Mouse (Mus musculus): ENCODE results near the gene Olfr313. TPM values are rescaled to one million over a fixed set of nuclear protein-coding genes. Genes with fewer than 3 reads are reported as not detected.
A peak's percentile ranks its signal among the peaks of the same experiment; 100 is the strongest.

Olfr313 gene
- polyA plus RNA-seq, 1 experiment = not detected

DNA sequence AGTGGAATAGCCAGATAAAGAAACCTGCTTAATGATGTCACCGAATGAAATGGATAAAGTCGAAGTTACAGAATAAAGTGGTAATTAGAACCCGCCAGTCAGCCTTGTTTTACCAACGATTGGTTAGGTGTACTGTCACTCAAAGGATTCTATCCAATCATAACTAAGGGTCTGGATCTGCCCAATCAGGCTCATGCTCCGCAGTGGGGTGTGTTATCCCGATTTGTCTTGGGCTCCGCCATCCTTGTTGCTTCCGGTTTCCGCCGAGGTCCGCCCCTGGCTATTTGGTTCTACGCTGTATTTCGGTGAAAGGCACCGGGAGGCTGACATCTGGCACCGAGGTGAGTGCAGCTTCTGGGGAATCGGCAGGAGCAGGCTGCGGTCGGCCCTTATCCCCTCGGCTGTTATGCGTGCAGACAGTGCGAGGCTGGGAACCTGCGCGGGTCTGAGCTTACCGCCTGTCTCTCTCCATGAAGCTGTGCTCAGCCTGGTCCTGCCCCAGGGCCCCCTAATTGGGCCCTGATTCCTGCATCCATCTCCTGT lies 32.2 kb downstream of the Olfr313 start, which contains the start of gene Gm12258:
Gene Gm12258, plus strand, starts transcription at position 240 of the 543 bp plus-strand sequence.
- H3K4me1 ChIP-seq (ENCODE audit: control insufficient read depth, insufficient read depth, low read length) = peaks cover 5% of the 10 kb centered on the region; the same call in 1 of the 2 replicates
- under 1% methylated on average over 24 of the region's 24 CpGs for WGBS
- peak; percentile 74 for DNase-seq
- TF ChIP-seq POLR2A (IDR thresholded peaks at IDR 0.05; ENCODE audit: borderline replicate concordance, extremely low read depth, low read depth, low read length) (peak; percentile 83; the same call in 1 of the 2 replicates), CTCF (IDR thresholded peaks at IDR 0.05; ENCODE audit: insufficient read depth, low read length) (no peak)
- H3K4me3 ChIP-seq (replicated peaks; ENCODE audit: extremely low read depth, low read depth, low read length) = peak within 1 kb of the TSS; percentile 91

DNA sequence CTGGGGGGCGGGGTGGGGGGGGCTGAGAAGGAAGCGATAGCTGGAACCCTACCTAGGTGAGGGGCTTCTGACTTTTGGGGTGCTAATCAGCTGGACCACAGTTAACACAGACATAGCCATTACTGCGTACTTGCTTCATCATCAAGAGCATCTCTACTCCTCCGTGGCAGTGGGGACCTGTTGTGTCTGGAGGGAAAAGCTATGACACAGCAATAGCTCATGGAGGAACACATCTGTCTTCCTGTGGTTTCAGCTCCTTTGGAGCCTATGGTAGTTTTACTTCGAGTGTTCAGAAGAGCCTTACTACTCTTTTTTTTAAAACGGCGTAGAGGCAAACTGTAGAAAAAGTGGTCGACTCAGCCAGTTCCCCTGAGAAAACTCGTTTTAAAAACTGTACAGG lies 32.8 kb downstream of the Olfr313 start:
- Histone ChIP-seq H3K4me1 (ENCODE audit: control insufficient read depth, insufficient read depth, low read length) (peaks cover 5% of the 10 kb centered on the region; the same call in 1 of the 2 replicates), H3K4me3 (replicated peaks; ENCODE audit: extremely low read depth, low read depth, low read length) (peak overlapping the region; percentile 91)
- TF ChIP-seq POLR2A (IDR thresholded peaks at IDR 0.05; ENCODE audit: borderline replicate concordance, extremely low read depth, low read depth, low read length) (no peak), CTCF (IDR thresholded peaks at IDR 0.05; ENCODE audit: insufficient read depth, low read length) (no peak)
- DNase-seq = no peak
- WGBS = 33% methylated on average over 9 of the region's 9 CpGs

DNA sequence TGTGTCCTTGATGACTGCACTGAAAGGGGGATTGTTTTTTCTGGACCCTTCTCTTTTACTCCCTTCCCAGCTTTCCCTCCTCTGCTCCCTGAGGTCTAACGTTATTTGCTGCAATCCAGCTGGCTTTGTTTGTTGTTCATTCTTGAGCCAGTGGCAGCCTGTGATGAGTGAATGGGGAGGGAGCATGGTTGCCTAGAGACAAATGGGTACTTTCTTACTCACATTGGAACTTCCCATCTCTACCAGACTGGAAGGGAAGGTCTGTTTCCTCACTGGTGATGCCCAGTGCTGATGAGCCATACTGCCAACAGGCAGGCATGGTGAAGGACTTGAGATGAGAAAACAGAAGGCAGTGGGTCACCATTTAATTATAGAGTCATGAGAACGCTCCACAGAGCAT lies 34.9 kb downstream of the Olfr313 start:
- no peak for DNase-seq
- Histone ChIP-seq H3K4me1 (ENCODE audit: control insufficient read depth, insufficient read depth, low read length) (peaks cover 5% of the 10 kb centered on the region; the same call in 1 of the 2 replicates), H3K4me3 (replicated peaks; ENCODE audit: extremely low read depth, low read depth, low read length) (no peak overlapping the region)
- no peak for TF ChIP-seq POLR2A (IDR thresholded peaks at IDR 0.05; ENCODE audit: borderline replicate concordance, extremely low read depth, low read depth, low read length)
- no peak for TF ChIP-seq CTCF (IDR thresholded peaks at IDR 0.05; ENCODE audit: insufficient read depth, low read length)
- WGBS = 63% methylated on average over 2 of the region's 2 CpGs

DNA sequence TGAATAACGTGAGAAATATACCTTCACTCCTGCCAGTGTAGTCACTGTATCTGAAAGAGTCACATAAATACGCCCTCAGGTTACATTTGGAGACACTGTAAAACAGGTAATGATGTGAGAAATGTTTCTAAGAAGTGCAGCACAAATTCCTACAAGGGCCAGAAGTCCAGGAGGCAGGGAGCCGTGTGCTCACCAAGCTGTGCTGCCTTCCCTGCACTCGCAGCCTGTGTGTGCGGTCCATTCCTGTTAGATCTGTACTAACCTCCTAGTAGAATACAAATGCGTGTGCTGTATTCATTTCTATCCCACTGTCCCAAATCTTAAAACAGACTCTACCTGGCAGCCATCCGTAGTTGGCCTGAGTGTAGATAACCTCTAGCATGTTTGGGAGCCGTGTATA lies 45.9 kb downstream of the Olfr313 start:
- TF ChIP-seq POLR2A (IDR thresholded peaks at IDR 0.05; ENCODE audit: borderline replicate concordance, extremely low read depth, low read depth, low read length) (no peak), CTCF (IDR thresholded peaks at IDR 0.05; ENCODE audit: insufficient read depth, low read length) (no peak)
- no peak for DNase-seq
- Histone ChIP-seq H3K4me1 (ENCODE audit: control insufficient read depth, insufficient read depth, low read length) (no peaks in the 10 kb centered on the region), H3K4me3 (replicated peaks; ENCODE audit: extremely low read depth, low read depth, low read length) (no peak overlapping the region)
- 97% methylated on average over 8 of the region's 8 CpGs for WGBS

DNA sequence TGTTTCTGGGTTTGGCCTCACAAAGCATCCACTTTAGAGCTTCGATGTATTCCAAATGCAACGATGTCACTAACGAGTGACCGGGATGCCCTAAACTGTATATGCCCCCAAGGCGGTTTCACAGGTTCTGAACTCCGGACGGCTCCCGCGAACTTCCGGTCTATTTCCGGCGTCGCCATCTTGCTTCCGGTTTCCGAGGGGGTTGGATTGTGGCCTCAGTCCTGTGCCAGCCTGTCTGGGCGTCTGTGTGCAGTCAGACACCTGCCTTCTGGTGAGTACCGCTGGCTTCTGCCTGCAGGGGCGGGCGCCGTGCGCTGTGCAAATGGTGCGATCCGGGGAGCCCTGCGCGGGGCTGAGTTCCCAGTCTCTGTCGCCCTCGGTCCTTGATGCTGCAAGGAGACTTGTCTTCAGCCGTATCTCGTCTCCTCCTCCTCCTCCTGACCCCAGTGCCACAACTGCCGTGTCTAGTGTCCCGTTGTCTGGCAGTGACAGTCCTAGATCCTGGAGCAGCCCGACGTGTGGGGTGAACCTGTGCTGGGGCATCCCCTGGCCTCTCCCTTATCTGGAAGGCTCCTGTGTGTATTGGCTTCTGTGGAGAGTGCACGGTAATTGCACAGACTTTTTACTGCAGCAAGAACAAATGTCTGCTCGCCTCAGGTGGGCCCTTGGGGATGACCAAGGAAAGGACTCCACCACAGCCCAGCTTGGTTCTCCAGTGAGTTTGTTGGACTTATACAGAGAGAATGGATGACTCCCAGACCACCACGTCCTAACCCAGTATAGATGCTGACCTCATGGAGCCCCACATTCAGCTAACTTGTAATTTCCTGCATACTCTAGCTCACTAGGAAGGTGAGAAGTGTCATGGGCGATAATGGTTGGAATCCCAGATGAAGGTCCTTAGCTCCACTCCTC lies 52.5 kb downstream of the Olfr313 start, which contains the start of gene 2810021J22Rik:
Gene 2810021J22Rik, plus strand, starts transcription at position 178 of the 915 bp plus-strand sequence.
- peak; percentile 75 for DNase-seq
- Histone ChIP-seq H3K4me3 (replicated peaks; ENCODE audit: extremely low read depth, low read depth, low read length) (peak within 1 kb of the TSS; percentile 75), H3K4me1 (ENCODE audit: control insufficient read depth, insufficient read depth, low read length) (peaks cover 4% of the 10 kb centered on the region)
- 5% methylated on average over 37 of the region's 37 CpGs for WGBS
- TF ChIP-seq POLR2A (IDR thresholded peaks at IDR 0.05; ENCODE audit: borderline replicate concordance, extremely low read depth, low read depth, low read length) = peak; percentile 52; the same call in 1 of the 2 replicates
- no peak for TF ChIP-seq CTCF (IDR thresholded peaks at IDR 0.05; ENCODE audit: insufficient read depth, low read length)

DNA sequence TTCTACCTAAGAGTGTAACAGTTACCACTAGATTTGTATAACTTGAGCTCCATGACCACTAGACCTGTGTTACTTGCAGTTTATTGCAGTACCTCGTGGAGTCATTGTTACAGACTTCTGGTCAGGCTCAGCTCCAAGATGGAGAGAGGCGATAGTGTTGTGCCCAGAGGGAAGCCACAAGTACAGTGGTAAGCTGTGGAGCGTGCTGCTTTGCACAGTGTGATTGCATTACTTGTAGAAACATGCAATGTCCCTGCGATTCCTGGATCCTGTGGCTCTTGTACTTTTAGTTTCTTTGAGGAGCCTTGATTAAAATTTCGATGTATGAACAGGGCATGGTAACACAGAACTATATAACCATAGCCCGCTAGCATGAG lies 53.1 kb downstream of the Olfr313 start:
- TF ChIP-seq CTCF (IDR thresholded peaks at IDR 0.05; ENCODE audit: insufficient read depth, low read length) (no peak), POLR2A (IDR thresholded peaks at IDR 0.05; ENCODE audit: borderline replicate concordance, extremely low read depth, low read depth, low read length) (no peak)
- peaks cover 4% of the 10 kb centered on the region for H3K4me1 ChIP-seq (ENCODE audit: control insufficient read depth, insufficient read depth, low read length)
- DNase-seq = no peak
- no peak overlapping the region for H3K4me3 ChIP-seq (replicated peaks; ENCODE audit: extremely low read depth, low read depth, low read length)
- WGBS = 73% methylated on average over 6 of the region's 6 CpGs

Other genes with a start within 250 kb of the Olfr313 start
- 0.07 TPM in 1 of 2 replicates, not detected in the other for gene Olfr224, start 244.4 kb upstream of the Olfr313 start, polyA plus RNA-seq (2012; rRNA removed)
- gene Olfr325, start 237.3 kb upstream of the Olfr313 start, polyA plus RNA-seq (2012; rRNA removed) = not detected in 2 replicates
- gene Olfr324, start 219.9 kb upstream of the Olfr313 start, polyA plus RNA-seq (2012; rRNA removed) = not detected in 2 replicates
- not detected in 2 replicates for gene 2210407C18Rik, start 198.9 kb upstream of the Olfr313 start, polyA plus RNA-seq (2012; rRNA removed)
- gene Olfr323, start 184.5 kb upstream of the Olfr313 start, polyA plus RNA-seq (2012; rRNA removed) = not detected in 2 replicates
- 0.08 TPM in 1 of 2 replicates, not detected in the other for gene Trim58, start 174.5 kb upstream of the Olfr313 start, polyA plus RNA-seq (2012; rRNA removed)
- not detected in 2 replicates for gene Olfr322, start 156.2 kb upstream of the Olfr313 start, polyA plus RNA-seq (2012; rRNA removed)
- gene Olfr320, start 133.9 kb upstream of the Olfr313 start, polyA plus RNA-seq (2012; rRNA removed) = not detected in 2 replicates
- gene Olfr319, start 115.8 kb upstream of the Olfr313 start, polyA plus RNA-seq (2012; rRNA removed) = not detected in 2 replicates
- gene Olfr318, start 91.0 kb upstream of the Olfr313 start, polyA plus RNA-seq (2012; rRNA removed) = not detected in 2 replicates
- not detected in 2 replicates for gene Olfr317, start 75.8 kb upstream of the Olfr313 start, polyA plus RNA-seq (2012; rRNA removed)
- not detected in 2 replicates for gene Olfr316, start 62.3 kb upstream of the Olfr313 start, polyA plus RNA-seq (2012; rRNA removed)
- gene Olfr315, start 41.8 kb upstream of the Olfr313 start, polyA plus RNA-seq (2012; rRNA removed) = not detected in 2 replicates
- gene Olfr314, start 32.0 kb upstream of the Olfr313 start, polyA plus RNA-seq (2012; rRNA removed) = not detected in 2 replicates
- 10.7 and 18.1 TPM in 2 replicates for gene Fam183b, start 13.0 kb upstream of the Olfr313 start, polyA plus RNA-seq (2012; rRNA removed)
- gene Olfr312, start 14.2 kb downstream of the Olfr313 start, polyA plus RNA-seq (2012; rRNA removed) = not detected in 2 replicates
- gene Olfr311, start 24.3 kb downstream of the Olfr313 start, polyA plus RNA-seq (2012; rRNA removed) = not detected in 2 replicates
- gene Gm12258, start 32.2 kb downstream of the Olfr313 start, polyA plus RNA-seq (2012; rRNA removed) = 2.8 and 4.0 TPM in 2 replicates
- 2.0 and 3.9 TPM in 2 replicates for gene 2810021J22Rik, start 52.2 kb downstream of the Olfr313 start, polyA plus RNA-seq (2012; rRNA removed)
- gene Zfp39, start 89.2 kb downstream of the Olfr313 start, polyA plus RNA-seq (2012; rRNA removed) = 1.2 and 1.4 TPM in 2 replicates
- gene Btnl10, start 102.9 kb downstream of the Olfr313 start, polyA plus RNA-seq (2012; rRNA removed) = 0.04 TPM in 1 of 2 replicates, not detected in the other
- gene Rnf187, start 123.9 kb downstream of the Olfr313 start, polyA plus RNA-seq (2012; rRNA removed) = 190 and 269 TPM in 2 replicates
- 0.62 and 2.4 TPM in 2 replicates for gene Hist3h2ba, start 133.9 kb downstream of the Olfr313 start, polyA plus RNA-seq (2012; rRNA removed)
- gene Hist3h2a, start 139.7 kb downstream of the Olfr313 start, polyA plus RNA-seq (2012; rRNA removed) = 19.7 and 25.5 TPM in 2 replicates
- gene Trim17, start 139.7 kb downstream of the Olfr313 start, polyA plus RNA-seq (2012; rRNA removed) = 0.97 and 1.1 TPM in 2 replicates
- gene Trim11, start 163.1 kb downstream of the Olfr313 start, polyA plus RNA-seq (2012; rRNA removed) = 31.4 and 38.3 TPM in 2 replicates

Data from lung, adult 2 months (tissue).